Mouse (Mus musculus) CD8-positive naive resting alpha-beta T cell, adult 57 days (primary cell): ENCODE results near the gene Nkain2. TPM values are rescaled to one million over a fixed set of nuclear protein-coding genes. Genes with fewer than 3 reads are reported as not detected.

ENCODE experiments used
- total RNA-seq: library from RNA; stranded (reverse); gene quantifications from one replicate; pipeline ENCODE4 v1.2.4, GENCODE M21; 2023

The Nkain2 gene
- total RNA-seq, result not detected

GRCm38 (mm10) chr10:32889652-32890506 lies at the start of gene Nkain2:
TSS of gene Nkain2 (minus strand) at chr10:32890462.

Other genes starting within 250 kb of the Nkain2 start
- not detected for gene Trdn, start 190.1 kb upstream of the Nkain2 start, total RNA-seq